Mouse (Mus musculus): Measurements from ENCODE around the gene Map2k6. TPM values are rescaled to one million over a fixed set of nuclear protein-coding genes. Genes with fewer than 3 reads are reported as not detected.

The Map2k6 gene
- total and polyA plus RNA-seq, 3 experiments: 1.9 to 3.2 TPM; not detected in 1

- no peaks in the 10 kb centered on the region for H3K9me3 ChIP-seq (replicated peaks; ENCODE audit: insufficient read depth, low read length)
- H3K27me3 ChIP-seq (ENCODE audit: control insufficient read depth in 1 of 2, insufficient read depth in 2 of 2, low read length in 2 of 2): no peaks in the 10 kb centered on the region
- TF ChIP-seq UBTF (IDR thresholded peaks at IDR 0.05; ENCODE audit: borderline replicate concordance, insufficient read depth, low read depth, low read length) (no peak), NRF1 (IDR thresholded peaks at IDR 0.05; ENCODE audit: insufficient read depth, low read depth, low read length, poor library complexity, severe bottlenecking) (no peak), ZNF384 (IDR thresholded peaks at IDR 0.05; ENCODE audit: low read depth, low read length) (no peak), CHD2 (IDR thresholded peaks at IDR 0.05; ENCODE audit: low read length) (no peak), MXI1 (IDR thresholded peaks at IDR 0.05; ENCODE audit: low read depth, low read length) (no peak), MEF2A (IDR thresholded peaks at IDR 0.05; ENCODE audit: extremely low read depth, insufficient replicate concordance, low read depth, low read length, poor library complexity, severe bottlenecking) (no peak), CTCF (IDR thresholded peaks at IDR 0.05 in 2 of 3, conservative IDR thresholded peaks at IDR 0.05 in 1 of 3; ENCODE audit: control insufficient read depth in 1 of 3, insufficient read depth in 1 of 3, low read depth in 2 of 3, low read length in 3 of 3, poor library complexity in 1 of 3, severe bottlenecking in 1 of 3) (no peak), RCOR1 (IDR thresholded peaks at IDR 0.05; ENCODE audit: low read depth, low read length) (no peak)
- no peak for DNase-seq (ENCODE audit: low read depth, low spot score)
- no peaks in the 10 kb centered on the region for H3K79me2 ChIP-seq (ENCODE audit: control insufficient read depth, insufficient read depth, low read length, poor library complexity)
- H3K27ac ChIP-seq (ENCODE audit: control insufficient read depth, low read depth, low read length): no peak overlapping the region
- H3K4me3 ChIP-seq (ENCODE audit: control insufficient read depth in 1 of 2, insufficient read depth in 1 of 2, low read depth in 2 of 2, low read length in 2 of 2): no peak overlapping the region
- H3K36me3 ChIP-seq (ENCODE audit: control insufficient read depth in 1 of 2, insufficient read depth in 2 of 2, low read length in 2 of 2): peaks cover 0 to 5% of the 10 kb centered on the region in 2 experiments; a peak in 2 of 4 replicates
- peaks cover 0 to 5% of the 10 kb centered on the region in 2 experiments; a peak in 1 of 4 replicates for H3K4me1 ChIP-seq (ENCODE audit: control insufficient read depth in 1 of 2, insufficient read depth in 2 of 2, low read length in 2 of 2)
- H3K9ac ChIP-seq (ENCODE audit: control insufficient read depth, low read depth, low read length, poor library complexity, severe bottlenecking): no peak overlapping the region
Observed at GRCm38 (mm10) chr11:110469054-110469453, 70.1 kb downstream of the Map2k6 start.

- TF ChIP-seq POLR2A (IDR thresholded peaks at IDR 0.05; ENCODE audit: control insufficient read depth in 1 of 2, insufficient read depth in 1 of 2, low read depth in 1 of 2, low read length in 2 of 2, poor library complexity in 1 of 2): no peak
- TF ChIP-seq TAL1 (IDR thresholded peaks at IDR 0.05; ENCODE audit: low read length): no peak
- no peak for TF ChIP-seq EP300 (IDR thresholded peaks at IDR 0.05; ENCODE audit: low read depth in 1 of 2, low read length in 2 of 2)
- no peak for TF ChIP-seq SIN3A (IDR thresholded peaks at IDR 0.05; ENCODE audit: low read length)
- no peak for TF ChIP-seq TCF12 (IDR thresholded peaks at IDR 0.05; ENCODE audit: low read depth, low read length)
- no peak for TF ChIP-seq ZNF384 (IDR thresholded peaks at IDR 0.05; ENCODE audit: low read depth, low read length)
- TF ChIP-seq CHD2 (IDR thresholded peaks at IDR 0.05; ENCODE audit: low read length): no peak
- no peak for TF ChIP-seq MAZ (IDR thresholded peaks at IDR 0.05; ENCODE audit: low read depth, low read length)
- no peak for TF ChIP-seq NRF1 (IDR thresholded peaks at IDR 0.05; ENCODE audit: insufficient read depth, low read depth, low read length, poor library complexity, severe bottlenecking)
- TF ChIP-seq E2F4 (IDR thresholded peaks at IDR 0.05; ENCODE audit: borderline replicate concordance, low read depth, low read length): no peak
- no peak for TF ChIP-seq SMC3 (IDR thresholded peaks at IDR 0.05; ENCODE audit: low read depth, low read length)
- no peak for TF ChIP-seq BHLHE40 (IDR thresholded peaks at IDR 0.05; ENCODE audit: borderline replicate concordance, low read depth, low read length)
- TF ChIP-seq UBTF (IDR thresholded peaks at IDR 0.05; ENCODE audit: borderline replicate concordance, insufficient read depth, low read depth, low read length): no peak
- H3K9me3 ChIP-seq (replicated peaks; ENCODE audit: insufficient read depth, low read length): no peaks in the 10 kb centered on the region
- H3K27ac ChIP-seq (ENCODE audit: control insufficient read depth, low read depth, low read length): no peak overlapping the region
- H3K4me3 ChIP-seq (ENCODE audit: control insufficient read depth in 1 of 2, insufficient read depth in 1 of 2, low read depth in 2 of 2, low read length in 2 of 2): no peak overlapping the region
- H3K79me2 ChIP-seq (ENCODE audit: control insufficient read depth, insufficient read depth, low read length, poor library complexity): no peaks in the 10 kb centered on the region
- H3K4me1 ChIP-seq (ENCODE audit: control insufficient read depth in 1 of 2, insufficient read depth in 2 of 2, low read length in 2 of 2): no peaks in the 10 kb centered on the region
- no peak for DNase-seq (ENCODE audit: low read depth, low spot score)
- no peaks in the 10 kb centered on the region for H3K36me3 ChIP-seq (ENCODE audit: control insufficient read depth in 1 of 2, insufficient read depth in 2 of 2, low read length in 2 of 2)
- no peaks in the 10 kb centered on the region for H3K27me3 ChIP-seq (ENCODE audit: control insufficient read depth in 1 of 2, insufficient read depth in 2 of 2, low read length in 2 of 2)
- H3K9ac ChIP-seq (ENCODE audit: control insufficient read depth, low read depth, low read length, poor library complexity, severe bottlenecking): no peak overlapping the region
Observed at GRCm38 (mm10) chr11:110470561-110471273, 71.8 kb downstream of the Map2k6 start.

Measured in MEL (cell line).